Mouse (Mus musculus): ENCODE data around the gene Uggt2. TPM values are rescaled to one million over a fixed set of nuclear protein-coding genes. Genes with fewer than 3 reads are reported as not detected.

Uggt2 gene
- polyA plus RNA-seq, 1 experiment from 2014 or later: 14.5 TPM

Other genes starting within 250 kb of the Uggt2 start
- gene Dzip1, start 174.0 kb downstream of the Uggt2 start, polyA plus RNA-seq (2016; fragmentation: Nextera tagmentation; extraction: Ambion mirVana): 23.3 and 25.5 TPM in 2 replicates
- gene Dnajc3, start 161.5 kb downstream of the Uggt2 start, polyA plus RNA-seq (2016; fragmentation: Nextera tagmentation; extraction: Ambion mirVana): 32.8 and 36.4 TPM in 2 replicates
- not detected in 2 replicates for gene Hs6st3, start 38.9 kb upstream of the Uggt2 start, polyA plus RNA-seq (2016; fragmentation: Nextera tagmentation; extraction: Ambion mirVana)

All from embryonic facial prominence, embryonic 10.5 days (tissue).